Mouse (Mus musculus) neural tube, embryonic 11.5 days (tissue): ENCODE data around the gene Ttc26. TPM values are rescaled to one million over a fixed set of nuclear protein-coding genes. Genes with fewer than 3 reads are reported as not detected.

Experiments used
- ATAC-seq: fragments of 200-750 bp; cut with Nextera tagmentation; 2 replicates; pipeline ENCODE4 v1.8.0; 2017; ENCODE audit warnings: moderate number of reproducible peaks, mild to moderate bottlenecking, moderate TSS enrichment, moderate library complexity; ENCODE audit not compliant: insufficient read depth, low FRiP score, low TSS enrichment
- DNase-seq: peaks from one replicate; pipeline ENCODE4 v3.0.0-alpha.2; 2015; ENCODE audit warnings: low spot score
- H3K27ac ChIP-seq: fragments of 300-500 bp; sonication (generic); 2 replicates; pipeline ENCODE4 v1.5.1; 2014; ENCODE audit warnings: low read depth, mild to moderate bottlenecking, low read length
- H3K27me3 ChIP-seq: fragments of 300-500 bp; sonication (generic); 2 replicates; pipeline ENCODE4 v1.6.1; 2014; ENCODE audit warnings: mild to moderate bottlenecking, low read length, mixed read lengths; ENCODE audit not compliant: control insufficient read depth, insufficient read depth
- H3K36me3 ChIP-seq: fragments of 300-500 bp; sonication (generic); 2 replicates; pipeline ENCODE4 v1.6.1; 2014; ENCODE audit warnings: mild to moderate bottlenecking, low read length, moderate library complexity, mixed read lengths; ENCODE audit not compliant: control insufficient read depth, insufficient read depth
- H3K4me1 ChIP-seq: fragments of 300-500 bp; sonication (generic); 2 replicates; pipeline ENCODE4 v1.6.1; 2014; ENCODE audit warnings: low read length, mixed read lengths; ENCODE audit not compliant: control insufficient read depth, insufficient read depth
- H3K4me2 ChIP-seq: fragments of 300-500 bp; sonication (generic); 2 replicates; pipeline ENCODE4 v1.6.1; 2014; ENCODE audit warnings: low read depth, mild to moderate bottlenecking, moderate library complexity
- H3K4me3 ChIP-seq: fragments of 300-500 bp; sonication (generic); 2 replicates; pipeline ENCODE4 v1.5.1; 2014; ENCODE audit warnings: low read depth, low read length
- H3K9ac ChIP-seq: fragments of 300-500 bp; sonication (generic); 2 replicates; pipeline ENCODE4 v1.6.1; 2014; ENCODE audit warnings: mild to moderate bottlenecking, low read length
- H3K9me3 ChIP-seq: fragments of 300-500 bp; sonication (generic); 2 replicates; pipeline ENCODE4 v1.6.1; 2016; ENCODE audit warnings: low read length; ENCODE audit not compliant: control insufficient read depth
- WGBS: fragments of 180-500 bp; shearing (Covaris S2); extraction: QIAGEN DNeasy Blood & Tissue Kit; methylation state at CpG from one replicate; pipeline ENCODE4 v1.1.7; 2014; 5-methylcytosine and 5-hydroxymethylcytosine counted together
- polyA plus RNA-seq: library from polyadenylated mRNA; unstranded; fragments of >200 nt; fragmentation: Nextera tagmentation; extraction: Ambion mirVana; gene quantifications from 2 replicates; pipeline ENCODE4 v1.2.1, GENCODE M21; 2014

Ttc26 gene
- polyA plus RNA-seq, 1 experiment from 2014 or later: 9.9 TPM

DNA sequence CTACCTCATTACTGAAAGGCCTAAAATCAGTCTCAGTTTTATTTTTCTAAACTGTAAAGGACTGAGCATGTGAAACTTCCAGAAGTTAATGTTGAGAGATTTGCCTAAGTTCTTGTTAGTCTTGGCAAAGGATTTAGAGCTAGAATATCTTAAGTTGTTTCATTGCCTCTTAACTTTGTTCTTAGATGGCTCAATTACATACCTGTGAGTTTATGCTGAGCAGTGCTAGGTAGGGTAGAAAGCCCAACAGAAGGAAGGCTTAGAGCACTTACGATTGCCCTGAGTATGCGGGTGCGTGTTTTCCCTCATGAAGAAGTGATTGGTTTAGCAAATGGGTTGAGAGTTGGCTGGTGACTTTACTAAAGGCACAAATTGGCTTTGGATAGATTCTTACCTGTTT, 76.8 kb downstream of the Ttc26 start:
- peaks cover 2% of the 10 kb centered on the region; the same call in 1 of the 2 replicates for H3K36me3 ChIP-seq
- H3K4me1 ChIP-seq: no peaks in the 10 kb centered on the region
- H3K4me3 ChIP-seq: no peak overlapping the region
- no peak overlapping the region for H3K9ac ChIP-seq
- DNase-seq (no peak), ATAC-seq (no peak)
- H3K27me3 ChIP-seq: no peaks in the 10 kb centered on the region
- no peaks in the 10 kb centered on the region for H3K9me3 ChIP-seq
- no peak overlapping the region for H3K4me2 ChIP-seq
- WGBS: 97% methylated on average over 3 of the region's 3 CpGs
- no peak overlapping the region for H3K27ac ChIP-seq

- H3K4me1 ChIP-seq: no peaks in the 10 kb centered on the region
- no peak overlapping the region for H3K27ac ChIP-seq
- no peak overlapping the region for H3K9ac ChIP-seq
- H3K27me3 ChIP-seq: no peaks in the 10 kb centered on the region
- ATAC-seq: no peak
- H3K4me3 ChIP-seq: no peak overlapping the region
- H3K4me2 ChIP-seq: no peak overlapping the region
- no peak for DNase-seq
- 87% methylated on average over 4 of the region's 4 CpGs for WGBS
- H3K36me3 ChIP-seq: no peaks in the 10 kb centered on the region
- H3K9me3 ChIP-seq: no peaks in the 10 kb centered on the region
Observed at GRCm38 (mm10) chr6:38469591-38469990, 88.3 kb downstream of the Ttc26 start.

Other genes with a start within 250 kb of the Ttc26 start
- 12.9 and 13.5 TPM in 2 replicates for gene D630045J12Rik, start 127.5 kb upstream of the Ttc26 start, polyA plus RNA-seq
- gene Zc3hav1l, start 82.2 kb upstream of the Ttc26 start, polyA plus RNA-seq: 15.4 and 17.0 TPM in 2 replicates
- 1.4 and 1.7 TPM in 2 replicates for gene Zc3hav1, start 26.9 kb upstream of the Ttc26 start, polyA plus RNA-seq
- gene Ubn2, start 52.5 kb downstream of the Ttc26 start, polyA plus RNA-seq: 20.0 TPM in 2 replicates
- gene Fmc1, start 152.0 kb downstream of the Ttc26 start, polyA plus RNA-seq: 106 and 122 TPM in 2 replicates
- 32.7 and 35.6 TPM in 2 replicates for gene Luc7l2, start 169.9 kb downstream of the Ttc26 start, polyA plus RNA-seq